ENCODE assay signal across 8 mouse cellular contexts in the genomic region with DNA sequence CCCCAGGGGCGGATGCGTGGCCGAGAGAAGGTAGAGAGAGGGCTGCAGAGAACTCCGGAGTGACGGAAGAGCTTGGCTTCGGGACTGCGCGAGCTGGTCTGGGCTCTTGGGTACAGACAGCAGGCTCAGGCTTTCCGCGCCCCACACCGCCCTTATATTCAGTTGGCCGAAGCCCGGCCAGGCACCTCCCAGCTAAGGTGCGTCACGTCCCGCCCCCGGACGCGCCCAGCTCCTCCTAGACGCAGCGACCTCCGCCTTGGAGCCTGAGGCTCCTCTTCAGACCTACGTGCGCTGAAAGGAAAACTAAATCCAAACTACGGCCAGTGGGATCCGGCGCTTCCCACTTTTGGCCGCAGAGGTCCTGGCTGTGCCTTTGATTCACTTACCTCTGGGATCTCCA. TPM values are rescaled to one million over a fixed set of nuclear protein-coding genes. Genes with fewer than 3 reads are reported as not detected.
A peak's percentile ranks its signal among the peaks of the same experiment; 100 is the strongest.
DNase-seq lines count a peak whose midpoint lies in the region; ATAC-seq and TF ChIP-seq lines count a peak whose summit lies in the region.

Gene Rasd1 (minus strand): TSS at position 127 of the 400 bp plus-strand sequence.

- TF ChIP-seq CTCF in heart, adult 2 months (IDR thresholded peaks at IDR 0.05): no peak
- TF ChIP-seq CTCF in kidney, adult 2 months (conservative IDR thresholded peaks at IDR 0.05; ENCODE audit: insufficient read depth, insufficient read length, low read depth, low read length): no peak
- no peak for TF ChIP-seq CTCF in liver, adult 2 months (IDR thresholded peaks at IDR 0.05; ENCODE audit: low read depth, low read length)

- peak within 1 kb of the TSS; percentile 82 for H3K4me2 ChIP-seq in neural tube, embryonic 11.5 days (ENCODE audit: low read depth)
- peak within 1 kb of the TSS; percentile 87 for H3K4me2 ChIP-seq in embryonic facial prominence, embryonic 12.5 days (replicated peaks)

- H3K27ac ChIP-seq in neural tube, embryonic 11.5 days (ENCODE audit: low read depth, low read length): no peak within 1 kb of the TSS
- H3K27ac ChIP-seq in embryonic facial prominence, embryonic 12.5 days: no peak within 1 kb of the TSS
- H3K27ac ChIP-seq in heart, adult 2 months: peak within 1 kb of the TSS; percentile 95
- H3K27ac ChIP-seq in kidney, adult 2 months (ENCODE audit: insufficient read depth, low read depth, low read length): peak within 1 kb of the TSS; percentile 69
- H3K27ac ChIP-seq in liver, adult 2 months (replicated peaks; ENCODE audit: insufficient read depth, low read depth, low read length): 0 out of 2 replicates have a peak within 1 kb of the TSS, but pooled peaks have one; percentile 30

- no peak for TF ChIP-seq EP300 in heart, adult 2 months (IDR thresholded peaks at IDR 0.05; ENCODE audit: insufficient read depth, low read depth, low read length)

- ATAC-seq in neural tube, embryonic 11.5 days (ENCODE audit: insufficient read depth, low FRiP score, low TSS enrichment): no peak
- ATAC-seq in embryonic facial prominence, embryonic 12.5 days (ENCODE audit: insufficient number of reproducible peaks, insufficient read depth, low FRiP score, low TSS enrichment): peak; percentile 70; the same call in 1 of the 2 replicates
- ATAC-seq in monocyte, adult 5-6 weeks (replicated peaks; ENCODE audit: insufficient number of reproducible peaks, low FRiP score, low TSS enrichment, poor library complexity, severe bottlenecking): 0 out of 2 replicates have a peak, but pooled peaks have one; percentile 19

- H3K79me2 ChIP-seq in heart, adult 2 months (replicated peaks; ENCODE audit: control insufficient read depth, insufficient read depth, low read length): no peaks in the 10 kb centered on the region
- no peaks in the 10 kb centered on the region for H3K79me2 ChIP-seq in liver, adult 2 months (ENCODE audit: control insufficient read depth, insufficient read depth, low read length)

- H3K4me3 ChIP-seq in neural tube, embryonic 11.5 days (ENCODE audit: low read depth, low read length): peak within 1 kb of the TSS; percentile 35
- H3K4me3 ChIP-seq in embryonic facial prominence, embryonic 12.5 days: peak within 1 kb of the TSS; percentile 43
- H3K4me3 ChIP-seq in heart, adult 2 months: peak within 1 kb of the TSS; percentile 55
- peak within 1 kb of the TSS; percentile 56 for H3K4me3 ChIP-seq in kidney, adult 2 months (ENCODE audit: insufficient read depth, low read depth, low read length)
- H3K4me3 ChIP-seq in liver, adult 2 months (ENCODE audit: insufficient read depth, low read depth, low read length): peak within 1 kb of the TSS; percentile 50

- no peaks in the 10 kb centered on the region for H3K36me3 ChIP-seq in neural tube, embryonic 11.5 days (ENCODE audit: control insufficient read depth, insufficient read depth, low read length)
- H3K36me3 ChIP-seq in embryonic facial prominence, embryonic 12.5 days: 0 out of 2 replicates have a peak, but pooled peaks cover 7% of the 10 kb centered on the region
- no peaks in the 10 kb centered on the region; the same call in 1 of the 2 replicates for H3K36me3 ChIP-seq in heart, adult 2 months (ENCODE audit: control insufficient read depth, insufficient read depth, low read length)
- H3K36me3 ChIP-seq in kidney, adult 2 months (ENCODE audit: control insufficient read depth, insufficient read depth, low read length): no peaks in the 10 kb centered on the region
- H3K36me3 ChIP-seq in liver, adult 2 months (ENCODE audit: control insufficient read depth, insufficient read depth, low read length): no peaks in the 10 kb centered on the region

- peak within 1 kb of the TSS; percentile 22 for H3K9ac ChIP-seq in neural tube, embryonic 11.5 days (ENCODE audit: low read length)
- peak within 1 kb of the TSS; percentile 63 for H3K9ac ChIP-seq in embryonic facial prominence, embryonic 12.5 days
- H3K9ac ChIP-seq in heart, adult 2 months (ENCODE audit: low read depth, low read length): peak within 1 kb of the TSS; percentile 66
- H3K9ac ChIP-seq in liver, adult 2 months (ENCODE audit: low read depth, low read length): peak within 1 kb of the TSS; percentile 68

- under 1% methylated on average over 28 of the region's 28 CpGs for WGBS in neural tube, embryonic 11.5 days
- 1% methylated on average over 28 of the region's 28 CpGs for WGBS in embryonic facial prominence, embryonic 12.5 days
- WGBS in heart, adult 2 months: 1% methylated on average over 28 of the region's 28 CpGs
- WGBS in kidney, adult 2 months: under 1% methylated on average over 28 of the region's 28 CpGs
- WGBS in liver, adult 2 months: under 1% methylated on average over 28 of the region's 28 CpGs

- H3K27me3 ChIP-seq in neural tube, embryonic 11.5 days (ENCODE audit: control insufficient read depth, insufficient read depth, low read length): peaks cover 16% of the 10 kb centered on the region
- H3K27me3 ChIP-seq in embryonic facial prominence, embryonic 12.5 days: peaks cover 29% of the 10 kb centered on the region
- no peaks in the 10 kb centered on the region for H3K27me3 ChIP-seq in heart, adult 2 months (ENCODE audit: control insufficient read depth, insufficient read depth, low read length)
- no peaks in the 10 kb centered on the region for H3K27me3 ChIP-seq in kidney, adult 2 months (replicated peaks; ENCODE audit: control insufficient read depth, insufficient read depth, low read length)
- H3K27me3 ChIP-seq in liver, adult 2 months (ENCODE audit: control insufficient read depth, insufficient read depth, low read length): no peaks in the 10 kb centered on the region

- intact Hi-C loops in heart, adult 2 months (cut with DNase I): loop anchor here (1.0 to 2.0 kb wide), 5 partner anchors 62 to 112 kb away; no protein-coding TSS in a partner anchor

- TF ChIP-seq POLR2A in heart, adult 2 months (IDR thresholded peaks at IDR 0.05; ENCODE audit: insufficient read depth, low read depth, low read length): peak; percentile 95
- peak; percentile 84 for TF ChIP-seq POLR2A in kidney, adult 2 months (IDR thresholded peaks at IDR 0.05; ENCODE audit: low read depth, low read length)
- peak; percentile 58 for TF ChIP-seq POLR2A in liver, adult 2 months (IDR thresholded peaks at IDR 0.05; ENCODE audit: extremely low read depth, insufficient read depth, low read length)

- H3K9me3 ChIP-seq in neural tube, embryonic 11.5 days (ENCODE audit: control insufficient read depth, low read length): no peaks in the 10 kb centered on the region
- H3K9me3 ChIP-seq in embryonic facial prominence, embryonic 12.5 days: no peaks in the 10 kb centered on the region

- DNase-seq in neural tube, embryonic 11.5 days (ENCODE audit: low spot score): peak; percentile 65
- DNase-seq in neural tube, embryonic 10.5 days (ENCODE audit: extremely low spot score, low spot score): no peak
- peak; percentile 88 to 91 for DNase-seq in heart, adult 2 months
- DNase-seq in kidney, adult 2 months: peak; percentile 93
- peak; percentile 57 for DNase-seq in liver, adult 2 months (ENCODE audit: extremely low read depth, low read depth, low spot score)
- peak; percentile 80 to 88 for DNase-seq in spleen, postnatal 4 days (ENCODE audit: low spot score in 2 of 2)

- peaks cover 13% of the 10 kb centered on the region for H3K4me1 ChIP-seq in neural tube, embryonic 11.5 days (ENCODE audit: control insufficient read depth, insufficient read depth, low read length)
- H3K4me1 ChIP-seq in embryonic facial prominence, embryonic 12.5 days: peaks cover 46% of the 10 kb centered on the region
- peaks cover 6% of the 10 kb centered on the region for H3K4me1 ChIP-seq in heart, adult 2 months (ENCODE audit: control insufficient read depth, insufficient read depth, low read length)
- H3K4me1 ChIP-seq in kidney, adult 2 months (ENCODE audit: control insufficient read depth, insufficient read depth, low read length): no peaks in the 10 kb centered on the region
- H3K4me1 ChIP-seq in liver, adult 2 months (ENCODE audit: control insufficient read depth, insufficient read depth, low read length): no peaks in the 10 kb centered on the region; the same call in 1 of the 2 replicates

RNA-seq across cellular contexts. Expression of gene Rasd1, which starts in this region (rescaled TPM):
- polyA plus RNA-seq in neural tube, embryonic 11.5 days (2014; fragmentation: Nextera tagmentation; extraction: Ambion mirVana): 1.2 and 1.7 TPM in 2 replicates
- 2.6 and 3.2 TPM in 2 replicates for polyA plus RNA-seq in embryonic facial prominence, embryonic 12.5 days (2016; fragmentation: Nextera tagmentation; extraction: Ambion mirVana)
- total RNA-seq in heart, adult 2 months (2021): 1 to 10 TPM; 5.7 to 6.6 TPM
- 4.6 and 6.8 TPM in 2 replicates for polyA plus RNA-seq in heart, adult 2 months (2012; rRNA removed)
- 7.2 and 8.9 TPM in 2 replicates for polyA plus RNA-seq in kidney, adult 2 months (2012; rRNA removed)
- 0.13 and 0.18 TPM in 2 replicates for total RNA-seq in liver, adult 2 months (2014; rRNA removed)
- 0.15 TPM in 2 replicates for polyA plus RNA-seq in liver, adult 2 months (2012; rRNA removed)
- total RNA-seq in monocyte, adult 5-6 weeks (2017): 1.2 TPM in 1 of 3 replicates, not detected in the others

Comparison
In these comparisons a context has a peak if more than half of its experiments do, and no peak if none do; other contexts are left out.
1. Peak in DNase-seq, H3K4me3 ChIP-seq, H3K27ac ChIP-seq and H3K9ac ChIP-seq in liver, adult 2 months; RNA of the gene not detected or under 1 TPM.
2. H3K27ac ChIP-seq: peak in heart, adult 2 months (single experiment) and kidney, adult 2 months (single experiment); none in neural tube, embryonic 11.5 days (single experiment) and embryonic facial prominence, embryonic 12.5 days (single experiment).
3. Peak in every context shown above with its lines, with median percentiles within 50 percentile points of each other: H3K4me3 ChIP-seq, H3K9ac ChIP-seq and POLR2A ChIP-seq.